Mouse (Mus musculus): ENCODE results near the gene P2rx7. TPM values are rescaled to one million over a fixed set of nuclear protein-coding genes. Genes with fewer than 3 reads are reported as not detected.

P2rx7 gene
- polyA plus RNA-seq, 1 experiment from 2014 or later: 1.3 TPM

GRCm38 (mm10) chr5:122672298-122672697 lies 28.6 kb downstream of the P2rx7 start:
- no peak overlapping the region for H3K27ac ChIP-seq (ENCODE audit: low read length)
- H3K36me3 ChIP-seq (ENCODE audit: control insufficient read depth, insufficient read depth): no peaks in the 10 kb centered on the region
- no peak overlapping the region for H3K4me2 ChIP-seq (ENCODE audit: low read depth, low read length)
- H3K9me3 ChIP-seq (replicated peaks; ENCODE audit: control insufficient read depth, low read length): no peaks in the 10 kb centered on the region
- 77% methylated on average over 5 of the region's 5 CpGs for WGBS (ENCODE audit: insufficient replicate concordance)
- no peak overlapping the region for H3K9ac ChIP-seq (ENCODE audit: low read depth, low read length)
- no peaks in the 10 kb centered on the region for H3K27me3 ChIP-seq (ENCODE audit: control insufficient read depth, insufficient read depth, low read depth, low read length)
- H3K4me1 ChIP-seq (ENCODE audit: control insufficient read depth, low read depth, low read length): no peaks in the 10 kb centered on the region
- no peak for ATAC-seq (ENCODE audit: low read depth)
- no peak overlapping the region for H3K4me3 ChIP-seq (ENCODE audit: low read depth, low read length)

- H3K4me3 ChIP-seq (ENCODE audit: low read depth, low read length): no peak overlapping the region
- H3K27me3 ChIP-seq (ENCODE audit: control insufficient read depth, insufficient read depth, low read depth, low read length): no peaks in the 10 kb centered on the region
- H3K9me3 ChIP-seq (replicated peaks; ENCODE audit: control insufficient read depth, low read length): no peaks in the 10 kb centered on the region
- ATAC-seq (ENCODE audit: low read depth): no peak
- no peak overlapping the region for H3K4me2 ChIP-seq (ENCODE audit: low read depth, low read length)
- no peak overlapping the region for H3K27ac ChIP-seq (ENCODE audit: low read length)
- WGBS (ENCODE audit: insufficient replicate concordance): 54% methylated on average over 8 of the region's 8 CpGs
- no peak overlapping the region for H3K9ac ChIP-seq (ENCODE audit: low read depth, low read length)
- H3K4me1 ChIP-seq (ENCODE audit: control insufficient read depth, low read depth, low read length): no peaks in the 10 kb centered on the region; the same call in 1 of the 2 replicates
- no peaks in the 10 kb centered on the region for H3K36me3 ChIP-seq (ENCODE audit: control insufficient read depth, insufficient read depth)
These were observed 32.3 kb downstream of the P2rx7 start for GRCm38 (mm10) chr5:122676002-122676401.

DNA sequence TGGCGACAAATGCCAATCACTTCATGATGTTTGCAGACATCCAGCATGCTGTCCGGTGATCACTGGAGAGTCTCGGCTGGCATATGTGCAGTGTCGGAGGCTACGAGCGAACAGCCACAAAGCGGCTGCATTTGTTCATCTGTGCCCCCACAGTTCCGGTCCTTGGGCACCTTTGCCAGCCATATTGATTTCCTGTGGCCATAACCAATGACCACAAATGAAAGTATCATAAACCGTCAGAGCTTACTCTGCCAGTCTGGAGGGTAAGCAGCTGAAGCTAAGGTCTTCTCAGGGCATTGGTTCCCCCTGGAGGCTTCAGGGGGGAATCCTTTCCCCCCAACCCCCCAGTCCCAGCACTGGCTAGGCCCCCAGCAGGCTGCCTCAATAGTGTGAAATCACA lies 34.3 kb downstream of the P2rx7 start:
- Histone ChIP-seq H3K4me1 (ENCODE audit: control insufficient read depth, low read depth, low read length) (no peaks in the 10 kb centered on the region; the same call in 1 of the 2 replicates), H3K4me3 (ENCODE audit: low read depth, low read length) (no peak overlapping the region), H3K9me3 (replicated peaks; ENCODE audit: control insufficient read depth, low read length) (no peaks in the 10 kb centered on the region), H3K4me2 (ENCODE audit: low read depth, low read length) (no peak overlapping the region), H3K27me3 (ENCODE audit: control insufficient read depth, insufficient read depth, low read depth, low read length) (no peaks in the 10 kb centered on the region), H3K27ac (ENCODE audit: low read length) (no peak overlapping the region), H3K9ac (ENCODE audit: low read depth, low read length) (no peak overlapping the region), H3K36me3 (ENCODE audit: control insufficient read depth, insufficient read depth) (no peaks in the 10 kb centered on the region)
- 42% methylated on average over 9 of the region's 9 CpGs for WGBS (ENCODE audit: insufficient replicate concordance)
- ATAC-seq (ENCODE audit: low read depth): no peak

GRCm38 (mm10) chr5:122679881-122680280 lies 36.2 kb downstream of the P2rx7 start:
- no peak overlapping the region for H3K4me3 ChIP-seq (ENCODE audit: low read depth, low read length)
- no peak overlapping the region for H3K9ac ChIP-seq (ENCODE audit: low read depth, low read length)
- H3K4me1 ChIP-seq (ENCODE audit: control insufficient read depth, low read depth, low read length): no peaks in the 10 kb centered on the region; the same call in 1 of the 2 replicates
- no peaks in the 10 kb centered on the region for H3K27me3 ChIP-seq (ENCODE audit: control insufficient read depth, insufficient read depth, low read depth, low read length)
- no peak for ATAC-seq (ENCODE audit: low read depth)
- no peak overlapping the region for H3K27ac ChIP-seq (ENCODE audit: low read length)
- no peaks in the 10 kb centered on the region for H3K36me3 ChIP-seq (ENCODE audit: control insufficient read depth, insufficient read depth)
- H3K9me3 ChIP-seq (replicated peaks; ENCODE audit: control insufficient read depth, low read length): no peaks in the 10 kb centered on the region
- WGBS (ENCODE audit: insufficient replicate concordance): 49% methylated on average over 8 of the region's 8 CpGs
- H3K4me2 ChIP-seq (ENCODE audit: low read depth, low read length): no peak overlapping the region

DNA sequence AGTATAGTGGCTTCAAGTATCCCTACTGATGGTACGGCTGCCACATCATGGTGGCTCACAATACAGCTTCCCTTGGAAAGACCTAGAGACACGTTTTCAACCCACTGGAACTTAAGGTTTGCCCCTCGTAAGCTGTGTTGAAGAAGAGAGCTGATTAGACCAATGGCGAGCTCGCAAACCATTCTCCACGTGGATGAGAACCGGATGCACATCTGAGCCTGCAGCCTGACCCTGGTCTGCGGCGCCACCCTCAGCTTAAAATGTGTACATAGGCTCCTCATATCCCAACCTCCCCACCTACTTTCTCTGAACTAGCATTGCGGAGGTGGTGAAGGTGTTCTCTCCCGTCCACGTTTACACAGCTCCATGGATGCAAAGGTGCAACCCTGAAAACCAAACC lies 37.6 kb downstream of the P2rx7 start:
- ATAC-seq (ENCODE audit: low read depth): no peak

DNA sequence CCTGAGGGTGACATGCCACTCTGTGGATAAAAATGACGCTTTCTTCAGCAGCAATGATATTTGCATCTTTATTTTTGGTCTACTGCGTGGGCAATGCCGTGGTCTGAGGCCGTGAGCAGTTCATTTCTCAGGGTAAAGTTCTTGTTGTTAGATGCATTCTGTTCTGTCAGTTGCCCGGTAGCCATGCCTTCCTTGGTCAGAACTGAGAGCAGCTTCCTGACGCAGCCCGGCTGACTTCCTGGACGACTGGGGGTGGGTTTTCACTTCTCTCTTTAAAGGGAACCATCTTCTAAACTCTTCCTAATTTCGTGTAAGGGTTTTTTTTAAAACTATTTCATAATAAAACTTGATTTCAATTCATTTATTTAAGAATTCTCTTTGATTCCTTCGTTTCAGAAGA lies 40.2 kb downstream of the P2rx7 start:
- no peaks in the 10 kb centered on the region; the same call in 1 of the 2 replicates for H3K4me1 ChIP-seq (ENCODE audit: control insufficient read depth, low read depth, low read length)
- H3K27ac ChIP-seq (ENCODE audit: low read length): no peak overlapping the region
- H3K9me3 ChIP-seq (replicated peaks; ENCODE audit: control insufficient read depth, low read length): no peaks in the 10 kb centered on the region
- H3K4me3 ChIP-seq (ENCODE audit: low read depth, low read length): no peak overlapping the region
- no peaks in the 10 kb centered on the region for H3K36me3 ChIP-seq (ENCODE audit: control insufficient read depth, insufficient read depth)
- no peaks in the 10 kb centered on the region for H3K27me3 ChIP-seq (ENCODE audit: control insufficient read depth, insufficient read depth, low read depth, low read length)
- WGBS (ENCODE audit: insufficient replicate concordance): 26% methylated on average over 10 of the region's 10 CpGs
- no peak overlapping the region for H3K9ac ChIP-seq (ENCODE audit: low read depth, low read length)
- ATAC-seq (ENCODE audit: low read depth): no peak
- no peak overlapping the region for H3K4me2 ChIP-seq (ENCODE audit: low read depth, low read length)

More for the DNA sequence above, 37.6 kb downstream of the P2rx7 start:
- Histone ChIP-seq H3K4me2 (ENCODE audit: low read depth, low read length) (no peak overlapping the region), H3K36me3 (ENCODE audit: control insufficient read depth, insufficient read depth) (no peaks in the 10 kb centered on the region), H3K4me3 (ENCODE audit: low read depth, low read length) (no peak overlapping the region), H3K9me3 (replicated peaks; ENCODE audit: control insufficient read depth, low read length) (no peaks in the 10 kb centered on the region), H3K4me1 (ENCODE audit: control insufficient read depth, low read depth, low read length) (no peaks in the 10 kb centered on the region; the same call in 1 of the 2 replicates), H3K27me3 (ENCODE audit: control insufficient read depth, insufficient read depth, low read depth, low read length) (no peaks in the 10 kb centered on the region), H3K9ac (ENCODE audit: low read depth, low read length) (no peak overlapping the region), H3K27ac (ENCODE audit: low read length) (no peak overlapping the region)
- 71% methylated on average over 12 of the region's 12 CpGs for WGBS (ENCODE audit: insufficient replicate concordance)

DNA sequence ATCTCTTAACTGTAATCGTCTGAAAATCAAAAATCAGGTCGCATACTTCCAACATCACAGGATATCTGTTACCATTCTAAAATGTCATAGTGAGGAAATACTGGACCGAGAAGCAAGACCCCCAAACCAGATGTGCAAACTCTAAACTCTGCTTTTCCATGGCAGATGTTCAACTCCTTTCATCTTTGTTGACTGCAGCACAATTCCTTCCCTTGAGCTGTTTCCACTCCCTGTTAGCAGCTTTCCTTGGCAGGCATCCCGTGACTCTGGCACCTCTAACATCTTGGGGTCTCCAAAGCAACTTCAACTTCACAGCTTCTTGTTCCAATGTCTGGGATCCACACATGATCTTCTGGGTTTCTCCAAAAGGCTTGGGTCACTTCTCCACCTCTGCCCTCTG lies 43.7 kb downstream of the P2rx7 start:
- 74% methylated on average over 4 of the region's 4 CpGs for WGBS (ENCODE audit: insufficient replicate concordance)
- no peak overlapping the region for H3K9ac ChIP-seq (ENCODE audit: low read depth, low read length)
- H3K36me3 ChIP-seq (ENCODE audit: control insufficient read depth, insufficient read depth): no peaks in the 10 kb centered on the region
- no peak overlapping the region for H3K4me2 ChIP-seq (ENCODE audit: low read depth, low read length)
- H3K4me1 ChIP-seq (ENCODE audit: control insufficient read depth, low read depth, low read length): no peaks in the 10 kb centered on the region
- H3K4me3 ChIP-seq (ENCODE audit: low read depth, low read length): no peak overlapping the region
- H3K9me3 ChIP-seq (replicated peaks; ENCODE audit: control insufficient read depth, low read length): no peaks in the 10 kb centered on the region
- H3K27me3 ChIP-seq (ENCODE audit: control insufficient read depth, insufficient read depth, low read depth, low read length): no peaks in the 10 kb centered on the region
- H3K27ac ChIP-seq (ENCODE audit: low read length): no peak overlapping the region
- ATAC-seq (ENCODE audit: low read depth): no peak

DNA sequence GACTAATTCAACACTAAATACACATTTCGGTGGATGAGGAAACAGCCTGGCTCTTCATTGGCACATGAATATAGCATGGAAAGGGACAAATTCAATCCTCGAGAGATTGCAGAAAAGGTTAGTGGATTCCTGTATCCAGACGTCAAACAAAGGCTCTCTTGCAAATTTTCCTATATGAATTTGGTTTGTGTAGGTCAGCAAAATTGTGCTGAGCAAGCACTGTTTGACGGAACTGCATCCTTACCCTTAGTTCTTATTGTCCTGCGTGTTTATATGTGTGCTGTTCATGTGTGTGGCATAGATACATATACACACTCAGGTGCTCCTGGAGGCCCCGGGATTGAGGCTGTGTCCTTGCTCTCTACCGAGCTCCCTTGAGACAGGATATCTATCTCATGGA lies 45.4 kb downstream of the P2rx7 start:
- Histone ChIP-seq H3K4me2 (ENCODE audit: low read depth, low read length) (no peak overlapping the region), H3K27me3 (ENCODE audit: control insufficient read depth, insufficient read depth, low read depth, low read length) (no peaks in the 10 kb centered on the region), H3K9ac (ENCODE audit: low read depth, low read length) (no peak overlapping the region), H3K27ac (ENCODE audit: low read length) (no peak overlapping the region), H3K4me1 (ENCODE audit: control insufficient read depth, low read depth, low read length) (no peaks in the 10 kb centered on the region), H3K9me3 (replicated peaks; ENCODE audit: control insufficient read depth, low read length) (no peaks in the 10 kb centered on the region), H3K4me3 (ENCODE audit: low read depth, low read length) (no peak overlapping the region), H3K36me3 (ENCODE audit: control insufficient read depth, insufficient read depth) (no peaks in the 10 kb centered on the region)
- no peak for ATAC-seq (ENCODE audit: low read depth)
- WGBS (ENCODE audit: insufficient replicate concordance): 75% methylated on average over 7 of the region's 7 CpGs

DNA sequence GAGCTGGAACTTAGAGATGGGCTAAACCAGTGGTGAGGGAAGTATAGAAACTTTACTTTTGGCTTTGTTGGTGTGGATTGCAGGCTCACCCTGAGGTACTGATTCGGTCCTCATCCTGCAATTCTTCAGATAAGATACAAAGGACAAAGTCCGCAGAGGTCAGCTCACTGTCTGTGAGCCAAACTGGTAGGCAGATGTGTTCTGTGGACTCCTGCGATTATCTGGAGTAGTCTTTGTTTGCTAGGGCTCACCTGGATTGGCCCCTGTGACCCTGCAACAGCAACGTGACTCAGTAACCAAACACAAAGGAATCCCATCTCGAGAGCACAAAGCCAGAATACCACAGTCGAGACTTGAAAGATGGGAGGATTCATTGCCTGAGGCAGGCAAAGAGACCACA lies 46.8 kb downstream of the P2rx7 start:
- no peaks in the 10 kb centered on the region for H3K36me3 ChIP-seq (ENCODE audit: control insufficient read depth, insufficient read depth)
- H3K4me3 ChIP-seq (ENCODE audit: low read depth, low read length): no peak overlapping the region
- WGBS (ENCODE audit: insufficient replicate concordance): 56% methylated on average over 6 of the region's 6 CpGs
- no peak overlapping the region for H3K27ac ChIP-seq (ENCODE audit: low read length)
- peak; percentile 73 for ATAC-seq (ENCODE audit: low read depth)
- H3K9ac ChIP-seq (ENCODE audit: low read depth, low read length): no peak overlapping the region
- no peaks in the 10 kb centered on the region for H3K4me1 ChIP-seq (ENCODE audit: control insufficient read depth, low read depth, low read length)
- H3K4me2 ChIP-seq (ENCODE audit: low read depth, low read length): no peak overlapping the region
- no peaks in the 10 kb centered on the region for H3K27me3 ChIP-seq (ENCODE audit: control insufficient read depth, insufficient read depth, low read depth, low read length)
- no peaks in the 10 kb centered on the region for H3K9me3 ChIP-seq (replicated peaks; ENCODE audit: control insufficient read depth, low read length)
